Mouse (Mus musculus) myocyte (in vitro differentiated cells): Measurements from ENCODE around the gene Myh9. TPM values are rescaled to one million over a fixed set of nuclear protein-coding genes. Genes with fewer than 3 reads are reported as not detected.

Experiments used
- H3K27me3 ChIP-seq: one replicate; pipeline ENCODE4 v1.6.1; 2011; ENCODE audit not compliant: control insufficient read depth, insufficient read depth, insufficient read length
- H3K36me3 ChIP-seq: one replicate; pipeline ENCODE4 v1.6.1; 2011; ENCODE audit not compliant: control insufficient read depth, insufficient read depth
- H3K4me2 ChIP-seq: one replicate; pipeline ENCODE4 v1.6.1; 2011; ENCODE audit warnings: low read depth, control low read depth
- H3K4me3 ChIP-seq: one replicate; pipeline ENCODE4 v1.5.1; 2011; ENCODE audit warnings: mild to moderate bottlenecking, control low read depth, moderate library complexity
- H3K79me2 ChIP-seq: one replicate; pipeline ENCODE4 v1.6.1; 2011; ENCODE audit not compliant: control insufficient read depth, insufficient read depth
- H3ac ChIP-seq: one replicate; pipeline ENCODE4 v1.6.1; 2011; ENCODE audit not compliant: control insufficient read depth, insufficient read length
- CEBPB ChIP-seq: IDR thresholded peaks from 2 replicates; pipeline ENCODE4 v1.6.1; 2011; ENCODE audit warnings: mild to moderate bottlenecking, moderate library complexity; ENCODE audit not compliant: poor library complexity, insufficient read depth, severe bottlenecking
- E2F4 ChIP-seq: IDR thresholded peaks from one replicate; pipeline ENCODE4 v1.6.1; 2011; ENCODE audit warnings: mild to moderate bottlenecking, control low read depth, moderate library complexity; ENCODE audit not compliant: insufficient read depth
- MAX ChIP-seq: IDR thresholded peaks from one replicate; pipeline ENCODE4 v1.6.1; 2011; ENCODE audit warnings: low read depth, mild to moderate bottlenecking, control low read depth
- MYOD1 ChIP-seq, 3 experiments: IDR thresholded peaks; one replicate each; pipeline ENCODE4 v1.6.1; 2011; ENCODE audit warnings: control low read depth in 2 of 3, low read depth in 2 of 3, mild to moderate bottlenecking in 2 of 3, moderate library complexity in 1 of 3; ENCODE audit not compliant: insufficient read length in 2 of 3, control insufficient read depth in 1 of 3
- MYOG ChIP-seq, 3 experiments: IDR thresholded peaks; one replicate each; pipeline ENCODE4 v1.6.1; 2011; ENCODE audit warnings: control low read depth in 2 of 3, low read depth in 2 of 3, mild to moderate bottlenecking in 2 of 3; ENCODE audit not compliant: insufficient read length in 2 of 3, control insufficient read depth in 1 of 3, insufficient read depth in 1 of 3
- POLR2A ChIP-seq: IDR thresholded peaks from one replicate; pipeline ENCODE4 v1.6.1; 2011; ENCODE audit warnings: low read depth, mild to moderate bottlenecking, control low read depth, moderate library complexity; ENCODE audit not compliant: insufficient read length
- POLR2AphosphoS2 ChIP-seq: IDR thresholded peaks from one replicate; pipeline ENCODE4 v1.6.1; 2011; ENCODE audit warnings: low read depth, control low read depth; ENCODE audit not compliant: insufficient read length
- REST ChIP-seq: IDR thresholded peaks from one replicate; pipeline ENCODE4 v1.6.1; 2011; ENCODE audit warnings: mild to moderate bottlenecking, control low read depth, moderate library complexity; ENCODE audit not compliant: insufficient read depth, insufficient read length
- SRF ChIP-seq: IDR thresholded peaks from one replicate; pipeline ENCODE4 v1.6.1; 2011; ENCODE audit warnings: low read depth; ENCODE audit not compliant: control insufficient read depth, insufficient read length
- TCF12 ChIP-seq: IDR thresholded peaks from one replicate; pipeline ENCODE4 v1.6.1; 2011; ENCODE audit warnings: mild to moderate bottlenecking, control low read depth; ENCODE audit not compliant: poor library complexity, insufficient read depth, severe bottlenecking
- TCF3 ChIP-seq: IDR thresholded peaks from one replicate; pipeline ENCODE4 v1.6.1; 2011; ENCODE audit warnings: low read depth, control low read depth; ENCODE audit not compliant: insufficient read length
- USF1 ChIP-seq: IDR thresholded peaks from one replicate; pipeline ENCODE4 v1.6.1; 2011; ENCODE audit warnings: low read depth, mild to moderate bottlenecking, control low read depth, moderate library complexity
- polyA plus RNA-seq: library from polyadenylated mRNA; unstranded; fragments of >200 nt; fragmentation: generic; extraction: Trizol; gene quantifications from one replicate; pipeline ENCODE4 v1.2.1, GENCODE M21; 2012; ENCODE audit warnings: missing spikeins

The Myh9 gene
- polyA plus RNA-seq, 1 experiment = 466 TPM

DNA sequence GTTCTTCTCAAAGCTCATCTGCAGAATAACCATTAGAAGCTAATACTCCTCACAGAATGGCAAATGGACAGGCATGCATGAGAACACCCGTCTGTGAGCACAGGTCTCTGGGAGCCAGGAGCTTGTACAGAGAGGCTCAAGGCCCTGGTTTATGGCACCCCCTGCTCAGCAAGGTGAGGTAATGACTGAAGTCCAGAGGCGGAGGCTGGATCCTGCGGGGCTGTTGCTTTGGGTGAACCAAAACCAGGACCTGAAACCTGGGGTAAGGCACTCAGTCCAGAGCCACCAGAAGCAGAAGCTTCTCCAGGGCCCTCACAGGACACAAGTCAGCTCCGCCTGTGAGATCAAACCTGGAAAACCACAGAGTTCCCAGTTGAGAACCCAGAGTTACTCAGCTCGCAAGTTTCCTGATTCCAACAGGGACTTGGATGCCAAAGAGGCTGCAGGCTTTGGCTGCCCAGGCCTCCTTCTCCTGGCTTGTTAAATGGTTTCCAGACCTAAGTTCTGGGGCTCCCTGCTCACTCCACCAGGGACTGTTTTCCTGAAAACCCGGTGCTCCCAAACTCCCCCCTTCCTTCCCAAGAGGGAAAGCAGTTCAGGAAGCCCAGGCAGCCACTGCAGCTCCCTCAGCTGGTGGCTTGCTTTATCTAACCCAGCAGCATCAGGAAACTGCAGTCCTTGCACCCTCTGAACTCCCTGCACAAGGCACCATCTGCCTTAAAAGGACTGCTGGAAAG is 28.2 kb downstream of the Myh9 start:
- Histone ChIP-seq H3K4me2 (peak overlapping the region; percentile 81), H3K36me3 (peaks cover 54% of the 10 kb centered on the region), H3K79me2 (peaks cover 100% of the 10 kb centered on the region), H3ac (no peak overlapping the region), H3K27me3 (no peaks in the 10 kb centered on the region), H3K4me3 (no peak overlapping the region)
- TF ChIP-seq POLR2A = peak; percentile 18
- no peak for TF ChIP-seq TCF3
- TF ChIP-seq MYOG (IDR thresholded peaks at IDR 0.05; ENCODE audit: control insufficient read depth in 1 of 3, insufficient read depth in 1 of 3, insufficient read length in 2 of 3, low read depth in 2 of 3) = peak in 1 of 3 experiments; percentile 6
- TF ChIP-seq USF1 = no peak
- peak; percentile 66 for TF ChIP-seq POLR2AphosphoS2

- peaks cover 100% of the 10 kb centered on the region for H3K79me2 ChIP-seq
- no peaks in the 10 kb centered on the region for H3K27me3 ChIP-seq
- no peak overlapping the region for H3K4me2 ChIP-seq
- no peak overlapping the region for H3K4me3 ChIP-seq
- H3K36me3 ChIP-seq = peaks cover 65% of the 10 kb centered on the region
- TF ChIP-seq TCF3 (no peak), POLR2AphosphoS2 (peak; percentile 62), POLR2A (peak; percentile 24), REST (no peak), MYOD1 (IDR thresholded peaks at IDR 0.05; ENCODE audit: control insufficient read depth in 1 of 3, insufficient read length in 2 of 3, low read depth in 2 of 3) (no peak), CEBPB (no peak), MAX (no peak), E2F4 (no peak), MYOG (IDR thresholded peaks at IDR 0.05; ENCODE audit: control insufficient read depth in 1 of 3, insufficient read depth in 1 of 3, insufficient read length in 2 of 3, low read depth in 2 of 3) (no peak), TCF12 (no peak), SRF (no peak), USF1 (no peak)
- H3ac ChIP-seq = no peak overlapping the region
Measured at GRCm38 (mm10) chr15:77812578-77812977, 29.4 kb downstream of the Myh9 start.

DNA sequence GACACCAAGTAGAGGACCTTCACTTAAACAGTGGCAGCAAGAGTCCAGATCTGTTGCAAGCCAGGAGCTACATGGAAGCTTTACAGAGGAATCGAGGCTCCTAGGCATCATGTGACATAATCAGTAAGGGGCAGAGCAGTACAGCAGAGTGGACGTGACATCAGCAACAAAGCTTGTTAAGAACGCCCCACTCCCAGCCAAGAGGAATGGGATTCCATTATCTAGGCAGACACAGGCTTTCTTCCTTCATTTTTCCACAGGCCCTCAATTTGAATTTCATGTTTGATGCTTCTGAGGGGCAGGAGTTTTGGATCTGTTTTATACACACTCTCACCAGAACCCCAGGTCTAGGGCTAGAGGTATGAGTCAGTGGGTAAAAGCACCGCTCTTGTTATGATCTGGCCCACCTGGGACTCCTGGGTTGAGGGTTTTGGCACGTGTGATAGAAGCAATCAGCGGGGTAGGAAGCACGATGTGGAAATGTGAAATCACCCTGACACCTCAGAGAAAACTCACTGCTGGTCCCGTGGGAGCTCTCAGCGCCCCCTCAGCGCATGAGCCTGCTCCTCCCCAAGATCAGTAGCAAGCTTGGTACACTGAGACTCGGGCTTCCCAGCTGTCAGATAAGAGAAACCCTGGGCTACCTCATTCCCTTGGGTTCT is 30.7 kb downstream of the Myh9 start:
- Histone ChIP-seq H3K4me2 (peak overlapping the region; percentile 19), H3ac (no peak overlapping the region), H3K36me3 (peaks cover 70% of the 10 kb centered on the region), H3K4me3 (no peak overlapping the region), H3K27me3 (no peaks in the 10 kb centered on the region), H3K79me2 (peaks cover 100% of the 10 kb centered on the region)
- TF ChIP-seq E2F4 (no peak), USF1 (peak; percentile 61)

- Histone ChIP-seq H3ac (no peak overlapping the region), H3K4me3 (no peak overlapping the region), H3K79me2 (peaks cover 100% of the 10 kb centered on the region), H3K36me3 (peaks cover 77% of the 10 kb centered on the region), H3K27me3 (no peaks in the 10 kb centered on the region), H3K4me2 (no peak overlapping the region)
- TF ChIP-seq REST = no peak
- peak; percentile 44 for TF ChIP-seq POLR2AphosphoS2
- peak in 2 of 3 experiments; percentile 60 to 78 for TF ChIP-seq MYOD1 (IDR thresholded peaks at IDR 0.05; ENCODE audit: control insufficient read depth in 1 of 3, insufficient read length in 2 of 3, low read depth in 2 of 3)
- peak; percentile 36 for TF ChIP-seq POLR2A
- no peak for TF ChIP-seq TCF12
- peak in 2 of 3 experiments; percentile 60 to 75 for TF ChIP-seq MYOG (IDR thresholded peaks at IDR 0.05; ENCODE audit: control insufficient read depth in 1 of 3, insufficient read depth in 1 of 3, insufficient read length in 2 of 3, low read depth in 2 of 3)
Measured at GRCm38 (mm10) chr15:77810416-77811098, 31.4 kb downstream of the Myh9 start.

DNA sequence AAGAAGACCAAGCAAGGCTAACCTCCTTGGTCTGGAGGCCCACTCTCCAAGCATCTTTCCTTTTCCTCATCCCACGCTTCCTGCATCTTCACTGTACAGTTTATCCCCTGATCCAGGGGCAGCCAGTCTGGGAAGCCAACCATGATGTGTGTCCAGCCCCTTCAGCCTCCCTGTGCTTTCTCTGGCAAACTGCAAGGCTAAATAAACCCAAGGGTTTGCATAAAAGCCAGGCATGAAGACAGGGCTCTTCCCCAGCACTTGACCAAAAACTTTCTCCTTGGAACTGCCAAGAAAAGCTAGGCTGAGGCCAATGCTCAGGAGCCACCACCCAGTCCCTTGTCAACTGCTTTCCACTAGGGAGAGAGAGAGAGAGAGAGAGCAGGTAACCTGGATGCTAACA is 32.5 kb downstream of the Myh9 start:
- Histone ChIP-seq H3K79me2 (peaks cover 100% of the 10 kb centered on the region), H3K4me2 (no peak overlapping the region), H3K36me3 (peaks cover 82% of the 10 kb centered on the region), H3K27me3 (no peaks in the 10 kb centered on the region), H3ac (no peak overlapping the region), H3K4me3 (no peak overlapping the region)
- no peak for TF ChIP-seq POLR2A
- TF ChIP-seq REST = no peak
- TF ChIP-seq MYOD1 (IDR thresholded peaks at IDR 0.05; ENCODE audit: control insufficient read depth in 1 of 3, insufficient read length in 2 of 3, low read depth in 2 of 3) = no peak
- no peak for TF ChIP-seq SRF
- TF ChIP-seq E2F4 = no peak
- no peak for TF ChIP-seq USF1
- no peak for TF ChIP-seq TCF12
- TF ChIP-seq TCF3 = no peak
- TF ChIP-seq CEBPB = no peak
- TF ChIP-seq MYOG (IDR thresholded peaks at IDR 0.05; ENCODE audit: control insufficient read depth in 1 of 3, insufficient read depth in 1 of 3, insufficient read length in 2 of 3, low read depth in 2 of 3) = no peak
- no peak for TF ChIP-seq MAX
- TF ChIP-seq POLR2AphosphoS2 = no peak
